Mouse (Mus musculus) kidney, adult 2 months (tissue): ENCODE results near the gene Tnfrsf22. TPM values are rescaled to one million over a fixed set of nuclear protein-coding genes. Genes with fewer than 3 reads are reported as not detected.
A peak's percentile ranks its signal among the peaks of the same experiment; 100 is the strongest.

ENCODE experiments used
- DNase-seq: peaks from one replicate; pipeline ENCODE4 v3.0.0; 2021
- H3K27ac ChIP-seq: fragments of 200-500 bp; 2 replicates; pipeline ENCODE4 v1.5.1; 2012; ENCODE audit warnings: low read depth, low read length, control low read depth, inconsistent platforms; ENCODE audit not compliant: insufficient read depth
- H3K27me3 ChIP-seq: fragments of 200-500 bp; replicated peaks from 2 replicates; pipeline ENCODE4 v1.6.1; 2012; ENCODE audit warnings: mild to moderate bottlenecking, moderate library complexity, low read length, inconsistent platforms; ENCODE audit not compliant: control insufficient read depth, insufficient read depth
- H3K36me3 ChIP-seq: fragments of 200-500 bp; 2 replicates; pipeline ENCODE4 v1.6.1; 2012; ENCODE audit warnings: mild to moderate bottlenecking, moderate library complexity, low read length, inconsistent platforms; ENCODE audit not compliant: control insufficient read depth, insufficient read depth
- H3K4me1 ChIP-seq: fragments of 200-500 bp; 2 replicates; pipeline ENCODE4 v1.6.1; 2011; ENCODE audit warnings: low read length; ENCODE audit not compliant: control insufficient read depth, insufficient read depth
- H3K4me3 ChIP-seq: fragments of 200-500 bp; 2 replicates; pipeline ENCODE4 v1.5.1; 2011; ENCODE audit warnings: mild to moderate bottlenecking, low read depth, low read length, control low read depth; ENCODE audit not compliant: insufficient read depth
- CTCF ChIP-seq: fragments of 200-500 bp; conservative IDR thresholded peaks from 2 replicates; pipeline ENCODE4 v1.5.1; 2011; ENCODE audit warnings: low read depth, mild to moderate bottlenecking, control low read depth, low read length, moderate library complexity, mixed read lengths; ENCODE audit not compliant: insufficient read depth, insufficient read length
- POLR2A ChIP-seq: fragments of 200-500 bp; IDR thresholded peaks from one replicate; pipeline ENCODE4 v1.6.1; 2011; ENCODE audit warnings: low read depth, low read length, control low read depth
- WGBS: fragments of 180-500 bp; shearing (Covaris S2); methylation state at CpG from one replicate; pipeline ENCODE4 v1.1.7; 2018; 5-methylcytosine and 5-hydroxymethylcytosine counted together
- polyA plus RNA-seq: library from polyadenylated mRNA; depleted of rRNA; stranded (reverse); fragments of >200 nt; gene quantifications from 2 replicates; pipeline ENCODE4 v1.2.3, GENCODE M21; 2012; rRNA removed

Tnfrsf22 gene
- polyA plus RNA-seq = 5.4 and 5.6 TPM in 2 replicates

DNA sequence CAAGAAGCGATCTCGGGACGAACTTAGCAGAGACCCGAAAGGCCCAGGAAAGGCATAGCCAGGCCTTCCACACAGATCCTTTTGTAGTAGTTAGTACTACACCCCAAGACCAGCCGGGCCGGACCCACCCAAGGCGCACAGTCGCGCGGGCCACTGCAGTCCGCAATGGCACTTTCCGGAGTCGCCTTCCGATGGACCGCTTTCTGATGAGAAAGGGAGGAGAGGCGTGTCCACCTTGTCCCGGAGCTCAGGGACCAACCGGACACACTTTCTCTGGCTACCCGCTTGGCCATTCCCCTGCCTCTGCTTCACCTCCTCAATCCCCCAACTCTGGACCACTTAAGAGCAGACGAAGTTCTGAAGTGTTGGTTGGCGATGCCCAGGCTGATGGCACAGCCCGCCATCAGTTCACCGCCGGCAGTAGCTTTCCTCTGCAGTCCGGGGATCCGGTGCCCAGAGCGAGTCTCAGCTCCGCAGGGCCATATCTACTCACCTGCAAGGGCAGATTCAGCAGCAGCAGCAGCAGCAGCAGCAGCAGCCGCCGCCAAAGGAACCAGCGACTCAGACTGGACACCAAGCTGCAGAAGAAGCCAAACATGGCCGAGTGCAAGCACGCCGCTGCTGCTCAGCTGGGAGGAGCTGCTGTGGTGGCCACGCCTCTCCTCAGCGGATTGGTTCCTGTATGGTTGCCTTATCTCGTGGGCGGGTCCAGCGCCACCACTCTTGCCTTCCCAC lies at the start of gene Tnfrsf22:
Gene Tnfrsf22 (minus strand): TSS at position 628 of the 735 bp plus-strand sequence.
- no peaks in the 10 kb centered on the region for H3K36me3 ChIP-seq
- no peaks in the 10 kb centered on the region for H3K4me1 ChIP-seq
- peak; percentile 89 for DNase-seq
- no peak for TF ChIP-seq POLR2A
- no peak for TF ChIP-seq CTCF
- no peaks in the 10 kb centered on the region for H3K27me3 ChIP-seq
- H3K27ac ChIP-seq = 0 out of 2 replicates have a peak within 1 kb of the TSS, but pooled peaks have one; percentile 14
- 5% methylated on average over 39 of the region's 39 CpGs for WGBS
- H3K4me3 ChIP-seq = peak within 1 kb of the TSS; percentile 77

DNA sequence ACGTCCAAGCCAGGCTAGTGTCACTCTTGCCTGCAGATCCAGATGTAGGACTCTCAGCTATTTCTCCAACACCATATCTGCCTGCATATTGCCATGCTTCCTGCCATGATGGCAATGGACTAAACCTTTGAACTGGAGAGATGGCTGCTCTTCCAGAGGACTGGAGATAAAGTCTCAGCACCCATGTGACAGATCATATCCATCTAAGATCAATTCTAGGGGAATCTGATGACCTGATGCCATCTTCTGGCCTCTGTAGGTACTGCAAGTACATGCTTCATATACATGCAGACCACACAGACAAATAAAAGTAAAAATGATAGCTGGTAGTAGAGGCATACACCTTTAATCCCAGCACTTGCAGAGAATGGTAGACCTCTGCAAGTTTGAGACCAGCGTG lies 46.7 kb upstream of the Tnfrsf22 start:
- peak; percentile 29; the same call in 1 of the 2 replicates for TF ChIP-seq CTCF
- TF ChIP-seq POLR2A = no peak
- Histone ChIP-seq H3K4me1 (no peaks in the 10 kb centered on the region), H3K36me3 (peaks cover 2% of the 10 kb centered on the region), H3K27me3 (no peaks in the 10 kb centered on the region), H3K4me3 (no peak overlapping the region), H3K27ac (no peak overlapping the region)
- WGBS = 72% methylated on average over 2 of the region's 2 CpGs
- peak; percentile 52 for DNase-seq

DNA sequence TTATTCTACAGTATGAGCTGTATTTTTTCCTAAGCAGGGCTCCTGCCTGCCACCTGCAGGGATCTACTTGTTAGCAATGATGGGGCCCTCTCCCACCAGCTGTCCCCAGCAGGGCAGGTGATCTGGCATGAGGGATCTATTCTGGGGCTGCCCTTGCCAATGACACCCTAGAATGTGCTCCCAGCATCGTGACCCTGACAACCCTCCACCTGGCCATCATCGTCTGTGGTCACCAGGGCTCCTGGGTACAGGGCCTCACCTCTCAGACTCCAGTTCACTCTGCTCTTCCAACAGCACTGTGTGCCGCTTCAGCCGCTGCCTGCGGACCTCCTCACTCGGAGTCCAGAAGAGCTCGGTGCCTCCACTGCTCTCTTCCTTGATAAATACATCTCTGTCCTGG lies 45.1 kb upstream of the Tnfrsf22 start:
- Histone ChIP-seq H3K36me3 (peaks cover 2% of the 10 kb centered on the region), H3K4me3 (no peak overlapping the region), H3K4me1 (no peaks in the 10 kb centered on the region), H3K27ac (no peak overlapping the region), H3K27me3 (no peaks in the 10 kb centered on the region)
- WGBS = 92% methylated on average over 7 of the region's 7 CpGs
- no peak for DNase-seq
- no peak for TF ChIP-seq POLR2A
- TF ChIP-seq CTCF = no peak

DNA sequence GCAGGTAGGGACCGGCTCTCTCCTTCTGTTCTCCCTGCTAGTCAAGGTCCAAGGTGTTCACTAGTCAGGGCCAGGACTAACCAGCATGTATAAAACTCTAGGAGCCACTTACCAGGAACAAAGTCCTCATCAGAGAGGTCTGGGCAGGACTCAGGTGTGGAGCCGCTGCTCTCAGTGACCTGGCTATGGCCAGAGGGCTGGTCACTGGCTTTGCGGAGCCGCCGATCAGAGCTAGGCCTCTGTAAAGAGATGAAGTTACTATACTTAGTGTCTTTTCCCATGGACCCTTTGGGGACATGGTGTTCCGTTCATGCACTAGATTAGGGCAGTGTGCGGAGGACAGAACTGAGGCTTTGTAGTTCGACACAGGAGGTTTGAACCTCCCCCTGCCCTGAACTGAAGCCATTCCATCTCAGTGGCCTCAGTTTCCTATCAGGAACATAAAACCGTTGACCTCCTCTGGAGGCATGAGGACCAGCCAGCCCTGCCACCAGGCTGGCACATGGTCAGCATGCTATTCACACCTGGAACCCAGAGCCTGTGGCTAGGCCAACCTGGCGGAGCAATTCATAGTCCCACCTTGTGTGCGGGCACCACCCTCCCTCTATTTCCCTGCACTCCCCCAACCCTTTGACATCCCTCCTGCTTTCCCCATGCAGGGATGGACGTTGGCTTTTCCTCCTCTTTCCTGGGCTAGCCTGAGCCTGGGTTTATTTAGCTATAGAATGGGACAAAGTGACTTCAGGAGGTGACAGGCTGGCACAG lies 43.5 kb upstream of the Tnfrsf22 start:
- H3K4me3 ChIP-seq = no peak overlapping the region
- no peak for DNase-seq
- no peak overlapping the region for H3K27ac ChIP-seq
- TF ChIP-seq CTCF (no peak), POLR2A (no peak)
- H3K4me1 ChIP-seq = no peaks in the 10 kb centered on the region
- H3K36me3 ChIP-seq = peaks cover 2% of the 10 kb centered on the region
- WGBS = 95% methylated on average over 12 of the region's 12 CpGs
- H3K27me3 ChIP-seq = no peaks in the 10 kb centered on the region

DNA sequence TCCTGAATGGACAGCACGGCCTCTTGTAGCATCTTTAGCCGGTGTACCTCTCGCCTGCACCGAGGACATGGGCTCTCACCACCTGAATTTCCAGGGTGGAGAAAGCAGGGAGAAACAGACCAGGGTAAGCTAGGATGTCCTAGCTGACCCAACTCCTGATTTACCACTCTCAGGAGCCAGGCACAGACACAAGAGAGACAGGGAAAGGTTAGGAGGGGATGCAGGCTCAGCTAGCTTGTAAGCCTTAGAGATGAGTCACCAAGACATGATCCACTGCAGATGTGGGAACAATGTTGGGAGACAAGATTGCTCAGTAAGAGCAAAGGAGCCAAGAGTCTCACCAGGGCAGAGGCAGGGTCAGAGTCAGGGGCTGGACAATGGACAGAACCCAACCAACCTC lies 42.4 kb upstream of the Tnfrsf22 start:
- Histone ChIP-seq H3K4me3 (no peak overlapping the region), H3K27ac (no peak overlapping the region), H3K27me3 (no peaks in the 10 kb centered on the region), H3K4me1 (no peaks in the 10 kb centered on the region), H3K36me3 (peaks cover 2% of the 10 kb centered on the region)
- TF ChIP-seq POLR2A (no peak), CTCF (no peak)
- DNase-seq = no peak
- 97% methylated on average over 4 of the region's 4 CpGs for WGBS

DNA sequence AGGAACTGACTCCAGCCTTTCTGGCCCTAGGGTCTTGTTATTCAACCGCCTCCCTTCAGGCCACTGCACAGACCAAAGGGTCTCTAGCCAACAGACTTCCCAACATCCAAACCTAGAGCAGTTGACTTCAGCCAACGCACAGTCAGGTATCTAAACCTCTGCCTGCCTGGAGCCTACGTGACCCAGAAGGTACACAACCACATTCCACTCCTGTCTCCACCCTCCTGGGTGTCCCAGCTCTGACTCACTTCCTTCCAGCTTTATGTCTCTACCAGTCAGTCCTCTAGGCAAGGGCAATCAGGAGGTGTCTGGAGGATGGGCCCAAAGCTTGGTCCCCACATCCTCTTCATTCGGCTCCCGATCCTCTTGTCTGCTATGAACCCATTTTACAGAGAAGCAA lies 41.7 kb upstream of the Tnfrsf22 start:
- H3K36me3 ChIP-seq = peaks cover 2% of the 10 kb centered on the region
- no peak for DNase-seq
- TF ChIP-seq POLR2A (no peak), CTCF (no peak)
- H3K4me1 ChIP-seq = no peaks in the 10 kb centered on the region
- H3K27me3 ChIP-seq = no peaks in the 10 kb centered on the region
- no peak overlapping the region for H3K4me3 ChIP-seq
- no peak overlapping the region for H3K27ac ChIP-seq
- 86% methylated on average over 5 of the region's 5 CpGs for WGBS

DNA sequence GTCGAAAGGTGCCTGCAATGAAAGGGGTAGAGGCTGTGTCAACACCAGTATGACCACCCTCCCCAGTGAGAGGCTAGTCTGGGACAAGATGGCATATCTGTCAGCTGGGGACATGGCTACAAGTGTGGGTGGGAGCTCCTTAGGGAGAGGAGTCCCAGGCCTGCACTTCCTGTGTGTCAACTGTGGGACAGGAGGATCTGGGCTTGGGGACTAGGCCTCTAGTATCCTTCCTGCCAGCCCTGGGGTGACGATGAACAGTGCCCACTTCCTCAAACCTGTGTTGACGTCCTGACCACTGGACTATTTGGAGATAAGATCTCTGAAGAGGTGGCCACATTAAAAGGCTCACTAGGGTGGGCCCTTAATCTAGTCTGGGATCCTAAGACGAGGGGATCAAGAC lies 40.5 kb upstream of the Tnfrsf22 start:
- 89% methylated on average over 4 of the region's 4 CpGs for WGBS
- Histone ChIP-seq H3K36me3 (peaks cover 2% of the 10 kb centered on the region), H3K4me1 (no peaks in the 10 kb centered on the region), H3K27me3 (no peaks in the 10 kb centered on the region), H3K27ac (no peak overlapping the region), H3K4me3 (no peak overlapping the region)
- TF ChIP-seq CTCF = no peak
- TF ChIP-seq POLR2A = no peak
- no peak for DNase-seq
